Mouse (Mus musculus) erythroid progenitor cell, adult 5-6 weeks (primary cell): Measurements from ENCODE around the gene Dpp4. TPM values are rescaled to one million over a fixed set of nuclear protein-coding genes. Genes with fewer than 3 reads are reported as not detected.
A peak's percentile ranks its signal among the peaks of the same experiment; 100 is the strongest.

Experiments used
- ATAC-seq: replicated peaks from 2 replicates; pipeline ENCODE4 v1.8.0; 2016; ENCODE audit warnings: moderate number of reproducible peaks, mild to moderate bottlenecking, moderate TSS enrichment, inconsistent platforms; ENCODE audit not compliant: poor library complexity, low FRiP score, severe bottlenecking
- total RNA-seq, 2 experiments: library from RNA; stranded (forward) in 1 of 2; stranded (reverse) in 1 of 2; fragments of 150-400 nt in 1 of 2; fragments of 186-747, 209-891 nt in 1 of 2; gene quantifications; 2 replicates each; pipeline versions ENCODE4 v1.2.3 to v1.2.4; 2015 to 2017; ENCODE audit warnings: low replicate concordance in 2 of 2

Dpp4 gene
- total RNA-seq, 2 experiments from 2014 or later, result 1.7 to 12.2 TPM

DNA sequence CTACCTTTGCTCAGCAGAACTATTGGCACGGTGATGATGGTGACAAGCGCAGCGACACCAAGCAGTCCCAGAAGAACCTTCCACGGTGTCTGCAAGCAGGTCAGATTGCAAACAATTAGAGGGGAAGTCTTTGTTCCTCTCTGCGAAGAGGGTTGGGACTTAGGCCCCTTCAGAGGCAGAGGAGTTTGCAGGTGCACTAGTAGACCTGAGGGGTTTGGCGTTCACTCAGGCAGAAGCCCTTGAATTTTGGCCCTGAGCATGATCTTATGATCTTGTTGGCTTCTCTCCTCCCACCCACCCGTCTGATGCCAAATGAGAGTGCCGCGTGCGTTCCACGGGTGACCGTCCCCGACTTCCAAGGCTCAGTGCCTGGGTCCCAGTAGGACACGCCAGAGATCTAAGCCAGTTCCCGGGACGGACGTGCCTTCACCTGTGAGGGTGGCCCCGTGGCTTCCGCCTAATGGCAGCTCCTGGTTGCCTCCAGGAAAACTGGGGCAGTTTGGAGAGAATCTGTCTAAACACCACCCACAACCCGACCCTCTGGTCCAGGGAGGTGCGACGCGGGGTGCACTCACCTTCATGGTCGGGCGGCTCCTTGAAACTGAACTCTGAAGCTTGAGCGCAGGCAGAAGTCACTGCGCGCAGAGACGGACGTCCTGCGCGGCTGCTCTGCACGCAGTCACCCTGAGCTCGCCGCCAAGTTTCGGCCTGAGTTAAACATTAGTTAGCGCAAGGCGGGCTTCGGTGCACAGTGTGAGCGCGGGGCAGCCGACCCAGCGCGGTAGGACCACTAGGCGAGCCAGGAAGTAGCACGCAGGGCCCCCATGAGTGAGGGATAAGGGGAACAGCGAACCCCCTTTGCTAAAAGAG lies 585 bp downstream of the Dpp4 start:
- no peak for ATAC-seq

DNA sequence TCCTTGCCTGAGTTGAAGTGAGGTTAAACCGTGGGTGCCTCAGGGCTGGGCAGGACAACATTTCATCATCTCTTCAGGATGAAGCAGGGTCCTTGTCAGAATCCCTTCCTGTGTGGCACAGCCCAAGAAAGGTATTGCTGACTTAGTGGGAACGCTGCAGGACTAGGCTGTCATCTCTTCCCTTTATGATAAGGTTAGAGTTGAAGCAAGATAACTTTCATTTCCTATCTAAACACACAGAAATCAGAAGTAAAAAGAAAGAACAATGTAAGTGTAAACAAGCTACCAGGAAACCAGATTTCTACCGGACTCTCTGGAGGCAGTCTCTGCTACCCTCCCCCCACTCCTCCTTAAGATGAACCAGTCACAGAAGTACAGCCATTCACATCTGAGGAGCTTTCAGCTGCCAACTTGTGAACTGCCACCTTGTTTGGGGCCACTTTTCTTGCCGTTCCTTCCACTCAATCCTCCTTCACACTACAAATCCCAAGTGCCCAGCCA lies 3.3 kb downstream of the Dpp4 start:
- no peak for ATAC-seq

DNA sequence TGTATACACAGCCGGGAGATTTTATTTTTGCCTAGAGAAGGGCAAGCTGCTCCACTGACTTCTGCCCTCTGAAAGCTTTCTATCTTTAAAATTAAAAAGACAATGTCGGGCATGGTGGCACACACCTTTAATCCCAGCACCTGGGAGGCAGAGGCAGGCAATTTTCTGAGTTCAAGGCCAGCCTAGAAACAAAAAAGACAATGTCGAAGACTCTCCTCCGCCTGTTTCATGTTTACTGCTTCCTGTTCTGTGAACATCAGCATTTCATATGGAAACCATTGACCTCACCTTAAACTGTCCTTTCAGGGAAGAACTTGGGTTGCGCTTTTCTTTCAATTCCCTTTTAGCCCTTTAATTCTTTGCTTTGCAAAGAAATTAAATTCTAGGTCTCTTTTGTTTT lies 3.8 kb downstream of the Dpp4 start:
- ATAC-seq, result no peak

DNA sequence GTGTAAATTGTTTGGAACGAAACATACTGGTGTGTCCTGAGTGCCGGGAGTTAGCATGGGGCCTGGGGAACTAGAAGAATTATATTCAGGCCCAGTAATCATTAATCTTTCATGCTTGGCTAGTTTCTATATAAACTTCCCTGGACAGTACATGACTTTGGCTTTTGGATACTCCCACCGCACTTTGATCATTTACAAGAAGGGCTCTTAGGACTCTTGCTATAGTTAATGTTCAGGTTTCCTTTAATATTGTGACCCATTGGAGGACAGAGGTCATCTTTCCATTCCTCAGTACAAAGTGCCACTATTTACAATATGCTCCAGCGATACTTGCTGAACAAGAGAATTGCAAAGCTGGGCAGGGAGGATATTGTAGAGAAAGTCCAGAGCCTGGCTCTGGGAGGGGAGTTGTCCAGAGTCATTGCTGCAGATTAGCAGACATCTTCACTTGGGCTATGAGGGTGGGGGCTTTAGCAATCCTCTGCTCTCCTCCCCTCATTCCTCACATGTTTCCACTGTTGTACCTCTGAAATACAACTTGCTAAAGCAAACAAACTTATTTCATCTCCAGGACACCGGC lies 8.4 kb downstream of the Dpp4 start:
- ATAC-seq, result no peak

DNA sequence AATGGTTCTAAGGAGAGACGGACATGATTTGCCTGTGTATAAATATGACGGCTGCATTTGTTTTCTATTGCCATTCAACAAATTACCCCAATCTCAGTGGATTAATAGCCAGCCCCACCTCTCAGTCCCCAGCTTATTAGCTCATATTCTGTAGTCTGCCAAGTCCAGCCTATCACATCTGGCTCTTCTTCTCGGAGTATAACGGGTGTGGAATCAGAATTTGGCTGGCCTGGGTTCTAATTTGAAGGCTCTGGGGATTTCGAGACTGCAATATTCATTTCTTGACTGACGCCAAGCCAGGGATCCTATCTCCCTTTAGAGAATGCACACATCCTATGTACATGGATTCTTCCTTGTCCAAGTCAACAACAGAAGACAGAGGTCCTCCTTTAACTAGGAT lies 11.0 kb downstream of the Dpp4 start:
- ATAC-seq, result no peak

- no peak for ATAC-seq
Observed at GRCm38 (mm10) chr2:62399832-62400231, 12.2 kb downstream of the Dpp4 start.

GRCm38 (mm10) chr2:62399361-62399760 lies 12.7 kb downstream of the Dpp4 start:
- ATAC-seq, result no peak

DNA sequence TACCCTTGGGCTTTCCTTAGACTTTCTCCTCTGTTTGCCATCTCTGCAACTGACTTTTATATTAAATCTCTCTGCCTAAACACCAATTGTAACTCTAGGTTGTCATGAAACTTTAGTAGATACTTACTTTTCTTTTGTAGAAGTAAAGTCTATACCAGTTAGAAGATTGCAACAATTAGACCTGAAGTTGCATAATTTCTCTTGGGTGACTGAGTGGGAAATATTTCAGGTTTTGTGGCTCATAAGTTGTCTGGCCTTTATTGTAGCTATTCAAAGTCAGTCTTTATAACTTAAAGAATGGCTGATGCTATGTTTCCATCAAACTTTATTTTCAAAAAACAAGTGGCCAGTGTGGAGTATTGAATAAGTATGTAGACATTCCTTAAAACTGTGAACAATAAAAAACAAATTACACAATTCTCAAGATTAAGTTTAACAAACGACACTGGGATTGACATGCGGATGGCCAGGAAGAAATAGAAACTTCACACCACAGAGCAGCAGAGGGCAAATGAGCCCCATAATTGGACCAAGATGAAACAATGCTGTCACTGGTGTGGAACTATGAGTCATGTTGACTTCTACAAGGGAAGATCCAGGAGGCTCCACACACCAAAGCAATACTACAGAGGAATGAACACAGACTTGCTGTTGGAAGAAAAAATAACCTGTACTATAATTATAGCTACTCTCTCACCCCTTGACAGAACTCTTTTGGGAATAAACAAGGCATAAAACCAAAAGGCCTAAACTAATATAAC lies 13.7 kb downstream of the Dpp4 start:
- ATAC-seq, result no peak

DNA sequence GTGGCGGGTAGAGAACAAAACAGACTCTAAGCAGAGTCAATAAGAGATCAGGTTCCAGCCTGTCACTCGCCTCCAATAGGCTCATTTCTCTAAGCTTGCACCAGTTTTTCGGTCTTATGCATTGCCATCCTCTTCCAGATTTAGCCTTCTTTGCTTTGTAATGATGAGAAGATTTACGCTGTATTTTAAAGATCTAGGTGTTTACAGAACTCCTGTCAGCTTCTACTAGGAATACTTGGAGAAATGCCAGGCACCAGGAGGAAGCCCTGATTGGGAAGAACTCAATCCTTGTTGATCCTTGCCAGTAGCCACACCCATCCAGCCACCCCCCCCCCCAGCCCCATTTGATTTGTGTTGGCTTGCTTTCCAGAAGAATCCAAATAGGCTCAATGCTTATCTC lies 14.4 kb downstream of the Dpp4 start:
- no peak for ATAC-seq

- ATAC-seq, result no peak
Observed at GRCm38 (mm10) chr2:62396799-62397198, 15.2 kb downstream of the Dpp4 start.

DNA sequence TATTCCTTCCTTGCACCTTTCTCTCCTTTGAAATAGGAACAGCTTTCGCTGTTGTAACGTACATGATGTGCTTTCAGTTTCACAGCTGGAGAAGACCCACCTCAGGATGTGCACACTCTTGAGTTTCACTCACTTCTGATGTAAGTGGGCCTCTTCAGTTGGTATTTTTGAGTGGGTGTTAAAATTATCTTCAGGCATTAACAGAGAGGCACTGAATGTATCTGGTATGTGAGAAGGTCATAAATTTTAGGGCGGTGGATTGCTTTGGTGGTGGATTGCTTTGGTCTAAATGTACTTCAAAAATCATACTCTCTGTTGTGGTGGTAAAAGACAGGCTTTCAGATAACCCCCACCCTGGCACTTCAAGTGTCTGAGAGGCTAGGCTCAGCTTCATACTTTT lies 17.2 kb downstream of the Dpp4 start:
- no peak for ATAC-seq

- ATAC-seq, result no peak
Observed at GRCm38 (mm10) chr2:62392098-62392497, 19.9 kb downstream of the Dpp4 start.

GRCm38 (mm10) chr2:62390961-62391461 lies 21.0 kb downstream of the Dpp4 start:
- ATAC-seq, result peak; percentile 33

DNA sequence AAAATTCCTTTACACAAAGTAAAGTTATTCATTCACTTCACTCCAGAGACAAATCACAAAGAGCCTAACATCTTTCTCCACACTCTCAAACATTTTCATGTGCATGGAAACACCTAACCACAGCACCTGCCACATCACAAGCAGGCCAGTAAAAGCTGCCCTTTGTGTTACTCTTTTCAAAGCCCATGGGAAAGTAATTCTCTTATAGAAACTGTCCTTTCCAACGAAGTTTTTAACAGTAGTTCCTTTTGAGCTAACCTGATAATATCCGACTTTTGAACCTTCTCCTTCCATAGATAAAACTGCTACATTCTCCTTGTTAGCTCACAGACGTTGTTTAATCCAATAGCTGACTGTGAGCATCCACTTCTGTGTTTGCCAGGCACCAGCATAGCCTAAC lies 21.7 kb downstream of the Dpp4 start:
- ATAC-seq, result no peak

DNA sequence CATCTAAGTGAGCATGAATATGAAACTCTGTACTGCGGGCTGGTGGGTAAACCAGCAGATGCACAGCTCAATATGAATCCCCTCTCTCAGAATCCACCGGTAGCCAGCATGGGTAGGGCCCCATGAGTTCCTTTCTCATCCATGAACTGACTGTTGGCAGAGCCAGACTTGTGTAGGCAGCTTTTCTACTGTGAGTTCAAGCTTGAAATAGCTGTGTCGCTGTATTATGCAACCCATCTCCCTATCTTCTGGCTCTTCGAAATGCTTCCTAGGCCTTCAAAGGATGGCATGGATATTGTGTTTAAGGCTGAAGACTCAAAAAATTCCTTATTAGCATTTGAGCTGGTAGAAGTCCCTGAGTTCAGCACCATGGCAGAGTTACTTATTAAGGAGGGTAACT lies 23.2 kb downstream of the Dpp4 start:
- ATAC-seq, result no peak

DNA sequence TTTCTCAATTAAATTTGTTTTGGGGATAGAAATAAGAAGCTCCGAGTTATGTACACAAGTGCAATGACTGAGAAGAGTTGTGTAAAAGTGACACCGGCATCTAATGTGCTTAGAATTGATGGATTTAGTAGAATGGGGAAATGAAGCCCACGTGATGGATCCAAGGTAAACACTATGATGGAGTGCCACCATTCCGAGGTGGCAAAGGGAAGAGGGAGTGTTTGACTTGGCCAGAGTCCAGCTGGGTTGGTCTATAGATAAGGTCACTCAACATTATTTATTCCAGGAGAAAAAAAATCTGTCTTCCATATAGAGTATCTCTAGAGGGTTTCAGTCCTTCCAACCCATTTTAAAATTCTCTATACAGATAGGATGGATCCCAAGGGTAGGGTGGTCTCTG lies 28.8 kb downstream of the Dpp4 start:
- no peak for ATAC-seq

DNA sequence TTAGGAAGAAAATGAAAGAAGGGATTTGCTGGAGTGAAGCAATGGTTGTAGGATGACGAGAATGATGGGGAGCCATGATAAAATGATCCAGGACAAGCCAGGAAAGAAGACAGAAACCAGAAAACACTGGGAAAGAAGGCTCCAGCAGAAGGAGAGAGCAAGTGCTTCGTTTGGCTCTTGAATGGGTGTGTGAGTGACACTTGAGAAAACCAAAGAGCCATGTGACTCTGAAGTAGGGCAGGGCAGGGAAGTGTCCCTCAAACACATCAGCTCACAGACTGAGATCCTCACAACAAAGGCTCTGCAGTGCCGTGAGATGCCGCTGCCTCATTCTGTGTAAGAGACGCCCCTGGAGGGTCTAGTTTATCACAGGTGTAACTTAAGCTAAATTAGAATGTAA lies 29.6 kb downstream of the Dpp4 start:
- no peak for ATAC-seq

DNA sequence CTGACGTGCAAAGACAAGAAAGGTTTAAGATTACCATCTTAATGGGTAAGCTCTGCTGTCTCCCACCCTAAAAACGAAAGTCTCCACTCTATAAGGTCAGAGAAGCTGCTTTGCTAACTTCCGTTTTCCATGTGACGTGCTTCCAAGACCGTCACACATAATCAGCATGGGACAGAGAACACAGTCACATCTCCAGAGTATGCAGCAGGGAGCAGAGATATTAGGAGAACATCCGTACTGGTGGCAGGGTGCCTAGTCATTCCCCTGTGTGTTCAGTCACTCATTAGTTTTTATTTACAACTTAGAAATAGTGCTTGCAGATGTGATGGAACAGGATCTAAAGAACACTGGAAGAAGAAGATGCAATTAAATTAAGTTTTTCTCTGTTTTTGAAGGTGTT lies 30.3 kb downstream of the Dpp4 start:
- no peak for ATAC-seq

- no peak for ATAC-seq
Observed at GRCm38 (mm10) chr2:62373692-62374091, 38.3 kb downstream of the Dpp4 start.

DNA sequence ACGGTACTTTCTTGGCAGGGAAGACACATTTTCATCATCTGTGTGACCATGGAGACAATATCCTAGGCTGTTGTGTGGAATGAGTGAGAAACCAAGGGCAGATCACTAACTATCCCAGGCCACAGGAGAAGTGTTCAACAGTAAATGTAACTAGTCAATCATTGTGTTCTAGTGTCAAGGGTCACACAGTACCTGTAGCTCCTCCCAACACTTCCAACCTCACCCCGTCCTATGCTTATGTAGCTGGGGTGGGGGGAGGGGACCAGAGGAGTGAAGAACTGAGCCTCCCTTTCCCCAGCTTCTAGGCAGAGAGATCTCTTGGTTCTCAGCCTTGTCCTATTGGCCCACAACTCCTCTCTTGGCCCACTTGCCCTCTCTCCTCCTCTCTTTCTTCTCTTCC lies 42.0 kb downstream of the Dpp4 start:
- no peak for ATAC-seq
